Mouse (Mus musculus) ES-E14 (cell line): ENCODE measurements around the gene Tctn1.

Experiments used
- CHD2 ChIP-seq: IDR thresholded peaks from 2 replicates; pipeline ENCODE4 v1.6.1; 2014; ENCODE audit warnings: mild to moderate bottlenecking, low read depth, low read length, inconsistent platforms
- HCFC1 ChIP-seq: IDR thresholded peaks from 2 replicates; pipeline ENCODE4 v1.6.1; 2012; ENCODE audit warnings: low read length, inconsistent platforms, borderline replicate concordance; ENCODE audit not compliant: insufficient read depth
- ZC3H11A ChIP-seq: IDR thresholded peaks from 2 replicates; pipeline ENCODE4 v1.6.1; 2012; ENCODE audit warnings: low read depth, mild to moderate bottlenecking, inconsistent platforms, low read length, borderline replicate concordance

- TF ChIP-seq HCFC1 (no peak), ZC3H11A (no peak), CHD2 (no peak)
These were observed 35.8 kb upstream of the Tctn1 start for GRCm38 (mm10) chr5:122300071-122300518.
